Mouse (Mus musculus) mature B cell (primary cell): ENCODE measurements around the gene Sprr2b.
"Not testable (repeated sequence)": the region's sequence is repeated elsewhere in the genome, so short reads cannot be mapped to it uniquely, and the experiment has no call there.

Experiments
- in situ Hi-C: fragments of 300-500 bp; cut with MboI; formaldehyde crosslinking; loops from 2 replicates; pipeline ENCODE4 v1.14.3; 2019

Sprr2b gene

GRCm38 (mm10) chr3:92316320-92316719 is at the start of gene Sprr2b:
TSS of gene Sprr2b (plus strand) at chr3:92316620.
- in situ Hi-C loops: no loop called here

- in situ Hi-C loops: not testable (repeated sequence)
Measured at GRCm38 (mm10) chr3:92271414-92271985, 44.9 kb upstream of the Sprr2b start.

- in situ Hi-C loops: not testable (repeated sequence)
Measured at GRCm38 (mm10) chr3:92273504-92273903, 42.9 kb upstream of the Sprr2b start.

- in situ Hi-C loops: not testable (repeated sequence)
Measured at GRCm38 (mm10) chr3:92274018-92274417, 42.4 kb upstream of the Sprr2b start.

- in situ Hi-C loops: not testable (repeated sequence)
Measured at GRCm38 (mm10) chr3:92279663-92280062, 36.8 kb upstream of the Sprr2b start.

- in situ Hi-C loops: not testable (repeated sequence)
Measured at GRCm38 (mm10) chr3:92280963-92281606, 35.3 kb upstream of the Sprr2b start.

- in situ Hi-C loops: not testable (repeated sequence)
Measured at GRCm38 (mm10) chr3:92285101-92285500, 31.3 kb upstream of the Sprr2b start, which contains the start of gene Sprr2a3. TSS of gene Sprr2a3 (plus strand) at chr3:92285417.

GRCm38 (mm10) chr3:92288489-92288888 is 27.9 kb upstream of the Sprr2b start:
- in situ Hi-C loops: not testable (repeated sequence)

- in situ Hi-C loops: no loop called here
Measured at GRCm38 (mm10) chr3:92307406-92307805, 9.0 kb upstream of the Sprr2b start.

DNA sequence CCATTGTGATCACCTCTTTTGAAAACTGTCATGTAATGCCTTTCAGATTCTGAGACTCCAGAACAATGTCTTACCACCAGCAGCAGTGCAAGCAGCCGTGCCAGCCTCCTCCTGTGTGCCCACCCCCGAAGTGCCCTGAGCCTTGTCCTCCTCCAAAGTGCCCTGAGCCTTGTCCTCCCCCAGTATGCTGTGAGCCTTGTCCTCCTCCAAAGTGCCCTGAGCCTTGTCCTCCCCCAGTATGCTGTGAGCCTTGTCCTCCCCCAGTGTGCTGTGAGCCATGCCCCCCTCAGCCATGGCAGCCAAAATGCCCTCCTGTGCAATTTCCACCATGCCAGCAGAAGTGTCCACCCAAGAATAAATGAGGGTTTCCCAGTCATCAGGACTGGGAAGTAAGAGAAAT is 964 bp downstream of the Sprr2b start:
- in situ Hi-C loops: no loop called here

DNA sequence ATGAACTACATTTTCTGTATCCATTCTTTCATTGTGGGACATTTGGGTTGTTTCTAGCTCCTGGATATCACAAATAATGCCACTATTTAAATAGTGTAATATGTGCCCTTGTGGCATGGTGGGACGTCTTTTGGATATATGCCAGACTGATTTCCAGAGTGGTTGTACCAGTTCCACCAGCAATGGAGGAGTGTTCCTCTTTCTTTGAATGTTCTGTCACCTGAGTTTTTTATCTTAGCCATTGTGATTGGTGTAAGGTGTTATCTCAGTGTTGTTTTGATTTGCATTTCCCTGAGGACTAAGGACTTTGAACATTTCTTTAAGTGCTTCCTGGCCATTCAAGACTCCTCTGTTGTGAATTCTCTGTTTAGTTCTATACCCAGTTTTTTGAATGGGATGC is 19.9 kb downstream of the Sprr2b start:
- in situ Hi-C loops: no loop called here

- in situ Hi-C loops: no loop called here
Measured at GRCm38 (mm10) chr3:92338840-92339239, 22.4 kb downstream of the Sprr2b start, which contains the start of gene Sprr2d. TSS of gene Sprr2d (plus strand) at chr3:92339140.

DNA sequence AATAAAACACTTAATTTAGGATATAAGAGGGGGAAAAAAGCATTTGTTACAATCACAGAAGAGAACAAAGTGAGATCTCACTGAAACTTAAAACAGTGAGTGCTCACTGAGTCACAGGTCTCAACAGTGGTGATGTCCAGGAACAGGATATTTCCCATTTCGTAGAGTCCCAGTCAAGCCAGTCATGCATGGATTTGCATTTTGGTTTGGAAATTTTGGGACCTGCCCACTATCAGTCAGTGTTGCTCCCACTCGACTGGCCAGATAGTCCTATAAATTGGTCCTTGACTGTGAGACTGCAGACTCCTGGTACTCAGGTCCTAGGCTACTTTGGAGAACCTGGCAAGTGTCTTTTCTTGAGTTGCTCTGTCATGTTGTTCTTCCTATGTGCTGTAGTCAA is 35.4 kb downstream of the Sprr2b start, which contains the start of gene Sprr2e:
Sprr2e (plus strand) TSS at position 301 of the 400 bp plus-strand sequence.
- in situ Hi-C loops: no loop called here

GRCm38 (mm10) chr3:92361619-92362018 is 45.2 kb downstream of the Sprr2b start:
- in situ Hi-C loops: no loop called here

GRCm38 (mm10) chr3:92364887-92365286 is 48.5 kb downstream of the Sprr2b start, which contains the start of gene Sprr2f:
TSS of gene Sprr2f (plus strand) at chr3:92365187.
- in situ Hi-C loops: no loop called here
